Mouse (Mus musculus) myocyte (in vitro differentiated cells): Measurements from ENCODE around the gene Hspb8.

Experiments used
- CEBPB ChIP-seq: IDR thresholded peaks from 2 replicates; pipeline ENCODE4 v1.6.1; 2011; ENCODE audit warnings: mild to moderate bottlenecking, moderate library complexity; ENCODE audit not compliant: poor library complexity, insufficient read depth, severe bottlenecking
- E2F4 ChIP-seq: IDR thresholded peaks from one replicate; pipeline ENCODE4 v1.6.1; 2011; ENCODE audit warnings: mild to moderate bottlenecking, control low read depth, moderate library complexity; ENCODE audit not compliant: insufficient read depth
- MAX ChIP-seq: IDR thresholded peaks from one replicate; pipeline ENCODE4 v1.6.1; 2011; ENCODE audit warnings: low read depth, mild to moderate bottlenecking, control low read depth
- MYOD1 ChIP-seq, 3 experiments: IDR thresholded peaks; one replicate each; pipeline ENCODE4 v1.6.1; 2011; ENCODE audit warnings: control low read depth in 2 of 3, low read depth in 2 of 3, mild to moderate bottlenecking in 2 of 3, moderate library complexity in 1 of 3; ENCODE audit not compliant: insufficient read length in 2 of 3, control insufficient read depth in 1 of 3
- MYOG ChIP-seq, 3 experiments: IDR thresholded peaks; one replicate each; pipeline ENCODE4 v1.6.1; 2011; ENCODE audit warnings: control low read depth in 2 of 3, low read depth in 2 of 3, mild to moderate bottlenecking in 2 of 3; ENCODE audit not compliant: insufficient read length in 2 of 3, control insufficient read depth in 1 of 3, insufficient read depth in 1 of 3
- POLR2A ChIP-seq: IDR thresholded peaks from one replicate; pipeline ENCODE4 v1.6.1; 2011; ENCODE audit warnings: low read depth, mild to moderate bottlenecking, control low read depth, moderate library complexity; ENCODE audit not compliant: insufficient read length
- POLR2AphosphoS2 ChIP-seq: IDR thresholded peaks from one replicate; pipeline ENCODE4 v1.6.1; 2011; ENCODE audit warnings: low read depth, control low read depth; ENCODE audit not compliant: insufficient read length
- REST ChIP-seq: IDR thresholded peaks from one replicate; pipeline ENCODE4 v1.6.1; 2011; ENCODE audit warnings: mild to moderate bottlenecking, control low read depth, moderate library complexity; ENCODE audit not compliant: insufficient read depth, insufficient read length
- SRF ChIP-seq: IDR thresholded peaks from one replicate; pipeline ENCODE4 v1.6.1; 2011; ENCODE audit warnings: low read depth; ENCODE audit not compliant: control insufficient read depth, insufficient read length
- TCF12 ChIP-seq: IDR thresholded peaks from one replicate; pipeline ENCODE4 v1.6.1; 2011; ENCODE audit warnings: mild to moderate bottlenecking, control low read depth; ENCODE audit not compliant: poor library complexity, insufficient read depth, severe bottlenecking
- TCF3 ChIP-seq: IDR thresholded peaks from one replicate; pipeline ENCODE4 v1.6.1; 2011; ENCODE audit warnings: low read depth, control low read depth; ENCODE audit not compliant: insufficient read length
- USF1 ChIP-seq: IDR thresholded peaks from one replicate; pipeline ENCODE4 v1.6.1; 2011; ENCODE audit warnings: low read depth, mild to moderate bottlenecking, control low read depth, moderate library complexity

DNA sequence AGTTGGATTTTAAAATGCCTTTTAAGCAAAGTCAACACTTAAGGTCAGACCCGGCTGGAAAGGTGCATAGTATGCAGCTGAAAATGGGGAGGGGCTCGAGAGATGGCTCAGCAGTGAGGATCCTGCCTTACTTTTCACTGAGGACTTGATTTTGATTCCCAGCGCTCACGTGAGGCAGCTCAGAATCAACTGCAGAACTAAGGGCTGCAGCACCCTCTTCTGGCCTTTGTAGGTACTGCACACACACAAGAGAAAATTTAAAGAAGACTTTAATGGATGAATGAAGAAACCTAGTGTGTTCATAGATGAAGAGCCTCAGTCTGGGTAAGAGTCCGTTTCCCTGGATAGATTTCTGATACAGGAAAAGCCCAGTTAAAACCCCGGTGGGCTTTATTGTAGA lies 61.3 kb downstream of the Hspb8 start:
- no peak for TF ChIP-seq MAX
- TF ChIP-seq POLR2AphosphoS2, result no peak
- TF ChIP-seq POLR2A, result no peak
- no peak for TF ChIP-seq TCF12
- TF ChIP-seq CEBPB, result no peak
- no peak for TF ChIP-seq USF1
- TF ChIP-seq E2F4, result no peak
- no peak for TF ChIP-seq MYOG (IDR thresholded peaks at IDR 0.05; ENCODE audit: control insufficient read depth in 1 of 3, insufficient read depth in 1 of 3, insufficient read length in 2 of 3, low read depth in 2 of 3)
- TF ChIP-seq SRF, result no peak
- no peak for TF ChIP-seq REST
- TF ChIP-seq MYOD1 (IDR thresholded peaks at IDR 0.05; ENCODE audit: control insufficient read depth in 1 of 3, insufficient read length in 2 of 3, low read depth in 2 of 3), result no peak
- TF ChIP-seq TCF3, result no peak
